Mouse (Mus musculus) brown adipose tissue, adult 24 weeks (tissue): Measurements from ENCODE around the gene Dus2. TPM values are rescaled to one million over a fixed set of nuclear protein-coding genes. Genes with fewer than 3 reads are reported as not detected.

Experiments used
- H3K27ac ChIP-seq: fragments of 200-500 bp; replicated peaks from 2 replicates; pipeline ENCODE4 v1.5.1; 2012; ENCODE audit warnings: low read depth, mild to moderate bottlenecking, low read length
- H3K4me1 ChIP-seq: fragments of 200-500 bp; 2 replicates; pipeline ENCODE4 v1.6.1; 2012; ENCODE audit warnings: low read length, mixed read lengths; ENCODE audit not compliant: control insufficient read depth, insufficient read depth, insufficient read length
- H3K4me3 ChIP-seq: fragments of 200-500 bp; 2 replicates; pipeline ENCODE4 v1.5.1; 2012; ENCODE audit warnings: low read depth, mild to moderate bottlenecking, low read length, moderate library complexity; ENCODE audit not compliant: insufficient read depth
- polyA plus RNA-seq: library from polyadenylated mRNA; stranded (reverse); fragments of >200 nt; gene quantifications from 2 replicates; pipeline ENCODE4 v1.2.4, GENCODE M21; 2012; ENCODE audit not compliant: missing spikeins, insufficient read depth, insufficient read length

The Dus2 gene
- polyA plus RNA-seq, 1 experiment = 12.8 TPM

DNA sequence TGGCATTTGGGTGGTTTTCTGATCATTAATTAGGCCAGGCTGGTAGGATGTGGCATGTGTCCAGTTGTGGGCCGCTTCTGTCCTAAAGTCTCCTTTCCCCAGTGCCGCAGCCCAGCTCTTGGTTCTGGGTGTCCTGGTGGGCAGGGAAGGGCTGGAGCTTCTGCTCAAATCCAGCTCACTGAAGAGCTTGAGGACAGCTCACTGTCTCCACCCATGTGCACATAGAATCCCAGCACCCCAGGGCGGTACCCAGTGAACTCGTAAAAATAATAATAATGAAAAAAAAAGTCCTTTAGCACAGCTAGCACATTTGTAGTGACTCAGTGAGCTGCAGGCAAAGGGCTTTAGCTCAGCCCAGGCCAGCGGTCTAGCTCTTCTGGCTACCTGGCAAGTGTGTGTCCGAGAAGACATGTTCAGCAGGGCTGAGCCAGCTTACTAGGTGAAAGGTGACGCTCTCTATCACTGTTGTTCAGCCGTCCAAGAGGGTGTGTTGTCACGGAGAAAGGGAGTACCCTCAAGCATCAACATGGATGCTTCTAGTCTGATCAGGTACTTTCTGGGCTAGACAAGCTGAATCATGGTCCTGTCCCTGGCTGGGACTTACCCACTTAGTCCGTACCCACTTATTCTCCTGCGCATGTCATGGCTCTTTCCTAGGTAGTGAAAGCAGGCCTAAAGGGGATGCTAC is 55.9 kb downstream of the Dus2 start:
- no peak overlapping the region for H3K4me3 ChIP-seq
- no peaks in the 10 kb centered on the region for H3K4me1 ChIP-seq
- H3K27ac ChIP-seq = no peak overlapping the region

- Histone ChIP-seq H3K4me1 (no peaks in the 10 kb centered on the region; the same call in 1 of the 2 replicates), H3K4me3 (no peak overlapping the region), H3K27ac (no peak overlapping the region)
Measured at GRCm38 (mm10) chr8:106047854-106048630, 56.9 kb downstream of the Dus2 start.

- Histone ChIP-seq H3K4me1 (peaks cover 9% of the 10 kb centered on the region; the same call in 1 of the 2 replicates), H3K27ac (no peak overlapping the region), H3K4me3 (no peak overlapping the region)
Measured at GRCm38 (mm10) chr8:106049840-106050239, 58.7 kb downstream of the Dus2 start.

DNA sequence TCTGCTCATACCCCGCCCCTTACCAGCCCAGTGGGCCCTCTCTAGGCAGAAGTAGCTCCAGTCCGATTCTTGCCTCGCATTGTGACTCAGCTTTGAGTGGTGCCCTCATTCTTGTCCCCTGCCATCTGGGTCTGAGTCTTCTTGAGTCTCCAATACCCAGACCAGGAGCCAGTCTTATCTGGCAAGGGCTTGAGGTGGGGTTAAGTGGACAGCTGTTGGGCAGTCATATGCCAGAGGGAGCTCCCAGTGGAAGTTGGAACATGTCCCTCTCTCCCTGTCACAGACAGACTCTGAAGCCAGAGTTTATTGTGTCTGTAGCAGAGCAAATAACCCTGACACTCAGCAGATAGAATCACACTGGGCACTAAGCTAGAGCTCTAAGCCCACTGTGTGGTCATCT is 59.9 kb downstream of the Dus2 start:
- H3K4me3 ChIP-seq = no peak overlapping the region
- no peak overlapping the region for H3K27ac ChIP-seq
- H3K4me1 ChIP-seq = peaks cover 9% of the 10 kb centered on the region; the same call in 1 of the 2 replicates

DNA sequence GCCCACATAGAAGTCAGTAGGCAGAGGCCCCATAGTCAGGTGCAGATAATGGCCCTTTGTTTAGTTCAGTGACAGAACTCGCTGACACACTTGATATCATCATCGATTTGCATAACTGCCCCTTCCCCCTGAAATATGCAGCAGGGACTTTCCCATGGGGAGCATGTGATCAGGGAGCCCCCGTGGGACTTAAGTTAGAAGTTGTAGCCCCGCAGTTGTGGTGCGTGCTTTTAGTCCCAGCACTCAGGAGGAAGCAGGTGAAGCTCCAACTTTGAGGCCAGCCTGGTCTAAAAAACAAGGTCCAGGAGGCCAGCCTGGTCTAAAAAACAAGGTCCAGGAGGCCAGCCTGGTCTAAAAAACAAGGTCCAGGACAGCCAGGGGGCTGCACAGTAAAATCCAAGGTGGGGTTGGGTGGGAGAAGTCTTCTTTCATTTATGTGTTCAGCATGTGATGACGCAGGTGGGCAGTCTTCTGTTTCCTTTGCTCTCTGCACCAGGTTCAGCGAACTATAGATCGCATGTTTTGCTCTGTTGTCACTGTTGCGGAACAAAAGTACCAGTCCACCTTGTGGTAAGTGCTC is 61.5 kb downstream of the Dus2 start:
- Histone ChIP-seq H3K27ac (no peak overlapping the region), H3K4me3 (no peak overlapping the region), H3K4me1 (peaks cover 9% of the 10 kb centered on the region; the same call in 1 of the 2 replicates)

DNA sequence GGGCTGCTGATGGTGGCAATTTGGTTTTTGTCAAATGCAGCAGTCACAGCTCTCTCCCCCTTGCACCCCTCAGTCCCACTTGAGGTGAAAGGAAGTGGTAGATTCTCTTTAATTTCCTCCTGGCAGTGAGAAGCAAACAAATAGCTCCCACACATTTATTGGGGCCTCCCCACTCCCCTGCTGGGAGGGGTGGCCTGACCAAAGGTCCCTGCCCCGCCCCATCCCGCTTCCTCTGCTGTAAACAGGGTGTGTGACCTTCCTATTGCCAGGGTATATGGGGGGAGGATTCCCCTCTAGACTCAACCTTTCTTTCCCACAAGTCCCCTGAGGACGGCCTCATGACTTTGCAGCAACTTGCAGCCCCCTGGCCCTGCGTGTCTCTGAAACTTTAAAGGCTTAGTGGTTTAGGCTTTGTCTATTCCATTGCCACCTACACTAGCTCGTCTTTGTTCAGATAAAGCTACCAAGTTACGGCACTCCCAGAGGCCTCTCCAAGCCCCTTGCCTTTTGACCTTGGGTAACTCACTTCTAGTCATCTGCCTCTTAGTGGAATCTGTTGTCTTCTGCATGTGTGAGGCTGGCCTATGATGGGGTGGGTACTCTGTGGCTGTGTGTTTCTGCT is 63.2 kb downstream of the Dus2 start:
- Histone ChIP-seq H3K4me1 (peaks cover 9% of the 10 kb centered on the region), H3K27ac (peak overlapping the region; percentile 46), H3K4me3 (no peak overlapping the region)

DNA sequence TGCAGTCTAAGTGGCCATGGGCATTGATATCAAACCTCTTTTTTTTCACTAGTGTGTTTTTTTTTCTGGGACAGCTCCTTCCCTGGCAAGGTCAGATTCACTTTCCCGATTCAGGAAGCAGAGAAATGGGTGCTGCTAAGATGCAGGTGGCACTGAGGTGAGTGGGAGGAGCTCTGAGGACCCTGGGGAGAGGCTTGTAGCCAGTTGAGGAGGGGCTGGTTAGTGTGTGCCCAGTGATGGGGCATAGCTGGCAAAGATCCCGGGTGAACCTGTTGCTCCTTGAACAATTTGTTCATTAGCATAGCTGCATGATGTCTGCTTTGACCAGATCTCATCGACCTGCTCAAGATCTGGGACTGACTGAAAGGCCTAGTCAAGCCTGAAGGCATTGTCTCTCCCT is 63.9 kb downstream of the Dus2 start:
- H3K27ac ChIP-seq = peak overlapping the region; percentile 46; the same call in 1 of the 2 replicates

DNA sequence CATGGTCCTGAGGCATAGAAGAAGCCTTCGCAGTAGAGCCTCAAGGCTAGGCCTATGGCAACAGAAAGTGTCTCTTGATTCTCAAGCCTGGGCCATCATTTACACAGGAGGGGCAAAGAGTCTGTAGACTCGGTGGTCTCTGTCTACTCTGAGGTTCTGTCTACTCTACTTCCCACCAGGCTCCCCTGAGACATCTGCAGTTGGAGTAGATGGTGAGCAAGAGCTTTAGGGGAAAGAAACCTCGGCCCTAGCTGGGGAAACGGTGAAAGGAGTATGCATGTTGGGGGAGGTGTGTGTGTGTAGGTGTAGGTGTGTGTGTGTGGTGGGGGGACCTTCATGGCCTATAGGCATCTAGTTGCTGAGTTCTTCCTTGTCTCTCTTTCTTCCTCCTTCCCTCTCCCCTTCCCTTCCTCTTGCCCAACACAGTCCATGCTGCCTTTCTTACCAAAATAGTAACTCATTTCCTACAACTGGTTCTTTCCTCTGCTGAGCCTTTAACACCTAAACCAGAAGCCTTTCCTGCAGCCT is 65.4 kb downstream of the Dus2 start:
- Histone ChIP-seq H3K27ac (no peak overlapping the region), H3K4me3 (no peak overlapping the region), H3K4me1 (peaks cover 9% of the 10 kb centered on the region)

More for the DNA sequence above, 63.9 kb downstream of the Dus2 start:
- Histone ChIP-seq H3K4me3 (no peak overlapping the region), H3K4me1 (peaks cover 9% of the 10 kb centered on the region)

GRCm38 (mm10) chr8:106058731-106059612 is 67.8 kb downstream of the Dus2 start, which contains the start of gene Nfatc3:
Nfatc3 (plus strand) TSS chr8:106058840.
- Histone ChIP-seq H3K27ac (peak within 1 kb of the TSS; percentile 93), H3K4me1 (peaks cover 8% of the 10 kb centered on the region), H3K4me3 (peak within 1 kb of the TSS; percentile 100)

DNA sequence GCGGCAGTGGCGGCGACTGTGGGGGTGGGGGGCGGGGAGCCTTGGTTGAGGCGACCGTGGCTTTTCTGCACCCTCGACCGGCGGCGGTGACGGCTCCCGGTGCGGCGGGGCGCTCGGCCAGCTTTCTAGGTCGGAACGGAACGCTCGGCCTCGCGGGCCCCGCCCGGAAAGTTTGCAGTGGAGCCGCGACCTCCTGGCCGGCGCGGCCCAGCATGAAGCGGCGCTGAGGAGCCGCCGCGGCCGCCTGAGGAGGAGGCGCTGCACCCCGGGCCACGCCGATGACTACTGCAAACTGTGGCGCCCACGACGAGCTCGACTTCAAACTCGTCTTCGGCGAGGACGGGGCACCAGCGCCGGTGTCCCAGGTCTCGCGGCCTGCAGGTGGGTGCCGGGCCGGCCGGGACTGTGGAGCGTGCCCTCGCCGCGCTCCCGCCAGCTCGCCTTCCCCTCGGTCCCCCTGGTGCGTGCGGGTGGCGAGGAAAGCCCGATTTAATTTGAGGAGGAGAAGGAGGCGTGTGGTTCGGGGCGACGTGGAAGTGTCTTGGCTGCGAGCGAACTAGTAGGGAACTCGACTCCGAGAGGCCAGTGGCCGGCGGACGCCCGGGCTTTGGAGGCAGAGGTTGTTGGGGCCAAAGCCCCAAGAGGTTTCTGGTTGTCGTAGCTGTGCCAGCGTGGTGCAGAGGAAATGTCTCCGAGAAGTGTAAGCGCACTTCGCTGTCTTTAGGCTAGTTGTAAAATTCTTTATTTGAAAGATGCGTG is 68.7 kb downstream of the Dus2 start:
- peak overlapping the region; percentile 100 for H3K4me3 ChIP-seq
- H3K4me1 ChIP-seq = peaks cover 4% of the 10 kb centered on the region
- peak overlapping the region; percentile 93 for H3K27ac ChIP-seq

DNA sequence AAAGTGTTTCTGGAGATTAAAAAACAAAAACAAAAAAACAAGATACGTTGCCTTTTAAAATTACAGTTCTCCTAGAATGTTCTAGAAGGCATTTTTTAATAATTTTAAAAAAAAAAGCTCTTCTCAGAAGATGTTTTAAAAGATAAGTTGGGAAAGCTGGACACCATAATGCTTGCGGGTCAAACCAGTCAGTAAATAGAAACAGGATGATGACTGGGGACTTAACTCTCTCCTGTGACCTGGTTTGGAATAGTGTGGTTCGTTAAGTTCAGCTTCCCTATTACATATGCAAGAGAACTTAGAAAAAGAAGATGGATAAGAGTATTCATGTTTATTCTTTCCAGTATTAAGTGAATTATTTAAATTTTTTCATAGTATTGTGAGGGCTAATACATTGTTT is 69.4 kb downstream of the Dus2 start:
- Histone ChIP-seq H3K4me1 (peaks cover 4% of the 10 kb centered on the region), H3K27ac (no peak overlapping the region), H3K4me3 (peak overlapping the region; percentile 39; the same call in 1 of the 2 replicates)

DNA sequence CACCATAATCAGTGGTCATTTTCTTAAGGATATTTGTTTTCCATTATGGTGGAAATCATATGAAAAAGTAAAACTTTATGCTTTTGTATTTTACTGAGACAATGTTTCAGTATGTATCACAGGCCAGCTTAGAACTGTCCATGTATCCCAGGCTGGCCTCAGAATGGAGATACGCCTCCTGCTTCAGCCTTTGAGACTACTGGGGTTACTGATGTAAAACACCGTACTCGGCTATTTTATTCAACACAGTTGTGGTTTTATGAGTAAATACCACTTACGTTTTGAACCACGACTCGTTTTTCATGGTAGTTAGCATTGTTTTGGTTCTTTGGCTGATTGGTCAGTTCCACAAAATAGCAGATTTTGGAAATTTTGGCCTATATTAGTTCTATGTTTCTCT is 70.5 kb downstream of the Dus2 start:
- no peak overlapping the region for H3K27ac ChIP-seq
- H3K4me3 ChIP-seq = no peak overlapping the region
- peaks cover 4% of the 10 kb centered on the region for H3K4me1 ChIP-seq

GRCm38 (mm10) chr8:106063046-106063445 is 71.9 kb downstream of the Dus2 start:
- Histone ChIP-seq H3K4me1 (peaks cover 4% of the 10 kb centered on the region), H3K27ac (no peak overlapping the region), H3K4me3 (no peak overlapping the region)
